Comparison of ENCODE assay signal across 18 mouse cellular contexts in genomic region chr6:95934561-95934960, GRCm38 (mm10).
DNase-seq lines count a peak whose midpoint lies in the region; ATAC-seq and TF ChIP-seq lines count a peak whose summit lies in the region.
"Had no signal": no experiment of that assay in that cellular context is flagged by ENCODE, and none has a peak within 500 bp of the region (broad histone marks: within the 10 kb centered on the region; RNA-seq: fewer than 3 reads in every experiment).

No protein-coding gene starts in this region.

- no peaks in the 10 kb centered on the region for H3K9me3 ChIP-seq in stomach, postnatal 0 days (ENCODE audit: control insufficient read depth, low read length)
- no peaks in the 10 kb centered on the region for H3K9me3 ChIP-seq in forebrain, embryonic 14.5 days (replicated peaks; ENCODE audit: control insufficient read depth, low read length)
- H3K9me3 ChIP-seq: embryonic facial prominence, embryonic 15.5 days had no signal

- no peaks in the 10 kb centered on the region for H3K4me1 ChIP-seq in stomach, postnatal 0 days (replicated peaks; ENCODE audit: control insufficient read depth, insufficient read depth)
- H3K4me1 ChIP-seq in forebrain, embryonic 14.5 days (ENCODE audit: control insufficient read depth, insufficient read depth, low read length) = no peaks in the 10 kb centered on the region
- H3K4me1 ChIP-seq: embryonic facial prominence, embryonic 15.5 days had no signal

- H3K27me3 ChIP-seq in stomach, postnatal 0 days (ENCODE audit: control insufficient read depth, insufficient read depth, low read length) = no peaks in the 10 kb centered on the region
- no peaks in the 10 kb centered on the region for H3K27me3 ChIP-seq in forebrain, embryonic 14.5 days (replicated peaks; ENCODE audit: control insufficient read depth, insufficient read depth, low read length)
- H3K27me3 ChIP-seq: embryonic facial prominence, embryonic 15.5 days had no signal

- no peak overlapping the region for H3K4me2 ChIP-seq in stomach, postnatal 0 days (replicated peaks; ENCODE audit: low read depth)
- no peak overlapping the region for H3K4me2 ChIP-seq in forebrain, embryonic 14.5 days (ENCODE audit: low read length)
- H3K4me2 ChIP-seq: embryonic facial prominence, embryonic 15.5 days; midbrain, embryonic 11.5 days had no signal

- H3K27ac ChIP-seq in stomach, postnatal 0 days (replicated peaks) = no peak overlapping the region
- no peak overlapping the region for H3K27ac ChIP-seq in forebrain, embryonic 14.5 days (ENCODE audit: low read depth, low read length)
- H3K27ac ChIP-seq: embryonic facial prominence, embryonic 15.5 days had no signal

- H3K36me3 ChIP-seq in stomach, postnatal 0 days (ENCODE audit: control insufficient read depth, insufficient read depth, low read length) = no peaks in the 10 kb centered on the region
- no peaks in the 10 kb centered on the region for H3K36me3 ChIP-seq in forebrain, embryonic 14.5 days (ENCODE audit: control insufficient read depth, insufficient read depth, low read length)
- H3K36me3 ChIP-seq: embryonic facial prominence, embryonic 15.5 days; G1E had no signal

- ATAC-seq in stomach, postnatal 0 days (ENCODE audit: low FRiP score, low TSS enrichment) = peak; percentile 67; the same call in 1 of the 2 replicates
- ATAC-seq in forebrain, embryonic 14.5 days = no peak
- ATAC-seq: forebrain, postnatal 0 days; hindbrain, embryonic 16.5 days had no signal

- peak; percentile 10 for DNase-seq in adrenal gland, postnatal 10 days
- no peak for DNase-seq in adrenal gland, postnatal 14 days
- DNase-seq in kidney, postnatal 14 days = peak; percentile 31
- DNase-seq in kidney, postnatal 10 days = no peak
- peak; percentile 15 for DNase-seq in lung, postnatal 10 days
- no peak for DNase-seq in lung, adult 18-20 months
- no peak for DNase-seq in stomach, postnatal 0 days (ENCODE audit: low spot score)
- no peak for DNase-seq in forebrain, embryonic 14.5 days (ENCODE audit: low spot score)
- DNase-seq: cerebellum, adult 9-11 months; embryo, embryonic 11 days; forebrain, postnatal 0 days; gastrocnemius, postnatal 36 days; right cerebral cortex, postnatal 25 days; thymus, adult 2 months had no signal

- no peak for TF ChIP-seq CTCF in stomach, postnatal 0 days (IDR thresholded peaks at IDR 0.05; ENCODE audit: low read depth)

- no peak overlapping the region for H3K4me3 ChIP-seq in stomach, postnatal 0 days (ENCODE audit: low read depth, low read length)
- H3K4me3 ChIP-seq in forebrain, embryonic 14.5 days (ENCODE audit: low read depth, low read length) = no peak overlapping the region
- H3K4me3 ChIP-seq: embryonic facial prominence, embryonic 15.5 days had no signal

- H3K9ac ChIP-seq in stomach, postnatal 0 days (ENCODE audit: low read length) = no peak overlapping the region
- no peak overlapping the region for H3K9ac ChIP-seq in forebrain, embryonic 14.5 days (ENCODE audit: low read length)
- H3K9ac ChIP-seq: embryonic facial prominence, embryonic 15.5 days; forebrain, postnatal 0 days had no signal

- WGBS in stomach, postnatal 0 days = 24% methylated on average over 1 of the region's 1 CpGs
- WGBS in forebrain, embryonic 14.5 days = 90% methylated on average over 1 of the region's 1 CpGs

- TF ChIP-seq EP300 in stomach, postnatal 0 days (optimal IDR thresholded peaks at IDR 0.05) = no peak

Comparison
In these comparisons a context has a peak if more than half of its experiments do, and no peak if none do; other contexts are left out.
1. DNase-seq: peak in adrenal gland, postnatal 10 days (single experiment), kidney, postnatal 14 days (single experiment) and lung, postnatal 10 days (single experiment); none in adrenal gland, postnatal 14 days (single experiment), kidney, postnatal 10 days (single experiment), lung, adult 18-20 months (0 of 2), stomach, postnatal 0 days (single experiment) and forebrain, embryonic 14.5 days (single experiment).